Mouse (Mus musculus) stomach, embryonic 16.5 days (tissue): ENCODE measurements around the gene Rtn4rl2. TPM values are rescaled to one million over a fixed set of nuclear protein-coding genes. Genes with fewer than 3 reads are reported as not detected.

Experiments
- ATAC-seq: fragments of 200-750 bp; cut with Nextera tagmentation; 2 replicates; pipeline ENCODE4 v1.8.0; 2017; ENCODE audit warnings: moderate number of reproducible peaks, moderate TSS enrichment; ENCODE audit not compliant: insufficient read depth, low FRiP score
- H3K27ac ChIP-seq: fragments of 300-500 bp; sonication (generic); 2 replicates; pipeline ENCODE4 v1.5.1; 2014; ENCODE audit warnings: low read length
- H3K27me3 ChIP-seq: fragments of 300-500 bp; sonication (generic); 2 replicates; pipeline ENCODE4 v1.6.1; 2014; ENCODE audit warnings: low read length, control low read depth, mixed read lengths; ENCODE audit not compliant: control insufficient read depth, insufficient read depth
- H3K36me3 ChIP-seq: fragments of 300-500 bp; sonication (generic); 2 replicates; pipeline ENCODE4 v1.6.1; 2014; ENCODE audit warnings: low read length; ENCODE audit not compliant: control insufficient read depth, insufficient read depth
- H3K4me1 ChIP-seq: fragments of 300-500 bp; sonication (generic); 2 replicates; pipeline ENCODE4 v1.6.1; 2014; ENCODE audit warnings: low read length, control low read depth, mixed read lengths; ENCODE audit not compliant: control insufficient read depth, insufficient read depth
- H3K4me2 ChIP-seq: fragments of 300-500 bp; sonication (generic); 2 replicates; pipeline ENCODE4 v1.6.1; 2014; ENCODE audit warnings: low read depth, low read length, mixed read lengths
- H3K4me3 ChIP-seq: fragments of 300-500 bp; sonication (generic); replicated peaks from 2 replicates; pipeline ENCODE4 v1.5.1; 2014; ENCODE audit warnings: mild to moderate bottlenecking, low read length
- H3K9ac ChIP-seq: fragments of 300-500 bp; sonication (generic); 2 replicates; pipeline ENCODE4 v1.6.1; 2014; ENCODE audit warnings: low read length
- H3K9me3 ChIP-seq: fragments of 300-500 bp; sonication (generic); replicated peaks from 2 replicates; pipeline ENCODE4 v1.6.1; 2016; ENCODE audit warnings: low read length, control low read depth; ENCODE audit not compliant: control insufficient read depth
- WGBS: fragments of 180-500 bp; shearing (Covaris S2); extraction: QIAGEN DNeasy Blood & Tissue Kit; methylation state at CpG from one replicate; pipeline ENCODE4 v1.1.7; 2014; 5-methylcytosine and 5-hydroxymethylcytosine counted together
- polyA plus RNA-seq: library from polyadenylated mRNA; unstranded; fragments of >200 nt; fragmentation: Nextera tagmentation; extraction: Ambion mirVana; gene quantifications from 2 replicates; pipeline ENCODE4 v1.2.1, GENCODE M21; 2015

The Rtn4rl2 gene
- polyA plus RNA-seq, 1 experiment from 2014 or later: 0.37 TPM

GRCm38 (mm10) chr2:84887411-84888271 is 1.1 kb upstream of the Rtn4rl2 start:
- Histone ChIP-seq H3K4me2 (peak overlapping the region; percentile 78), H3K9ac (peak overlapping the region; percentile 47; the same call in 1 of the 2 replicates), H3K36me3 (no peaks in the 10 kb centered on the region), H3K4me3 (peak overlapping the region; percentile 58), H3K4me1 (peaks cover 34% of the 10 kb centered on the region), H3K27ac (no peak overlapping the region), H3K27me3 (peaks cover 63% of the 10 kb centered on the region), H3K9me3 (no peaks in the 10 kb centered on the region)
- WGBS: under 1% methylated on average over 58 of the region's 58 CpGs
- ATAC-seq: no peak

- Histone ChIP-seq H3K4me1 (peaks cover 37% of the 10 kb centered on the region), H3K4me3 (peak overlapping the region; percentile 58), H3K27ac (no peak overlapping the region), H3K9me3 (no peaks in the 10 kb centered on the region), H3K36me3 (no peaks in the 10 kb centered on the region), H3K27me3 (peaks cover 70% of the 10 kb centered on the region), H3K9ac (peak overlapping the region; percentile 64), H3K4me2 (peak overlapping the region; percentile 78)
- ATAC-seq: no peak
- WGBS: under 1% methylated on average over 36 of the region's 39 CpGs
Observed at GRCm38 (mm10) chr2:84886821-84887281, 341 bp upstream of the Rtn4rl2 start.

- Histone ChIP-seq H3K9ac (no peak overlapping the region), H3K4me3 (no peak overlapping the region), H3K27me3 (peaks cover 70% of the 10 kb centered on the region), H3K9me3 (no peaks in the 10 kb centered on the region), H3K4me2 (no peak overlapping the region), H3K36me3 (no peaks in the 10 kb centered on the region), H3K4me1 (peaks cover 37% of the 10 kb centered on the region), H3K27ac (no peak overlapping the region)
- whole genome bisulfite sequencing: 17% methylated on average over 22 of the region's 23 CpGs
- ATAC-seq: no peak
Observed at GRCm38 (mm10) chr2:84885084-84886055, 1.1 kb downstream of the Rtn4rl2 start.

- WGBS: 49% methylated on average over 4 of the region's 4 CpGs
- no peak overlapping the region for H3K4me3 ChIP-seq
- H3K27me3 ChIP-seq: peaks cover 70% of the 10 kb centered on the region
- no peak overlapping the region for H3K27ac ChIP-seq
- no peak overlapping the region for H3K9ac ChIP-seq
- H3K4me2 ChIP-seq: no peak overlapping the region
- no peaks in the 10 kb centered on the region for H3K9me3 ChIP-seq
- ATAC-seq: no peak
- H3K4me1 ChIP-seq: peaks cover 36% of the 10 kb centered on the region
- no peaks in the 10 kb centered on the region for H3K36me3 ChIP-seq
Observed at GRCm38 (mm10) chr2:84884611-84885010, 1.9 kb downstream of the Rtn4rl2 start.

- H3K27me3 ChIP-seq: peaks cover 64% of the 10 kb centered on the region
- WGBS: 79% methylated on average over 4 of the region's 4 CpGs
- peaks cover 30% of the 10 kb centered on the region for H3K4me1 ChIP-seq
- no peak overlapping the region for H3K27ac ChIP-seq
- no peak overlapping the region for H3K9ac ChIP-seq
- no peak overlapping the region for H3K4me2 ChIP-seq
- no peak for ATAC-seq
- no peak overlapping the region for H3K4me3 ChIP-seq
- H3K9me3 ChIP-seq: no peaks in the 10 kb centered on the region
- H3K36me3 ChIP-seq: no peaks in the 10 kb centered on the region
Observed at GRCm38 (mm10) chr2:84883942-84884341, 2.6 kb downstream of the Rtn4rl2 start.

- 13% methylated on average over 11 of the region's 11 CpGs for WGBS
- Histone ChIP-seq H3K4me2 (no peak overlapping the region), H3K27me3 (peaks cover 61% of the 10 kb centered on the region), H3K4me1 (peaks cover 27% of the 10 kb centered on the region), H3K27ac (no peak overlapping the region), H3K9me3 (no peaks in the 10 kb centered on the region), H3K4me3 (no peak overlapping the region), H3K36me3 (no peaks in the 10 kb centered on the region), H3K9ac (no peak overlapping the region)
- ATAC-seq: no peak
Observed at GRCm38 (mm10) chr2:84883530-84883929, 3.0 kb downstream of the Rtn4rl2 start.

- Histone ChIP-seq H3K4me3 (0 out of 2 replicates have a peak overlapping the region, but pooled peaks have one; percentile 23), H3K27me3 (peaks cover 60% of the 10 kb centered on the region), H3K9ac (no peak overlapping the region), H3K4me1 (peaks cover 26% of the 10 kb centered on the region), H3K4me2 (peak overlapping the region; percentile 47), H3K9me3 (no peaks in the 10 kb centered on the region), H3K27ac (no peak overlapping the region), H3K36me3 (no peaks in the 10 kb centered on the region)
- 12% methylated on average over 6 of the region's 6 CpGs for WGBS
- no peak for ATAC-seq
Observed at GRCm38 (mm10) chr2:84883084-84883483, 3.4 kb downstream of the Rtn4rl2 start.

- Histone ChIP-seq H3K4me1 (peaks cover 22% of the 10 kb centered on the region), H3K27ac (no peak overlapping the region), H3K36me3 (no peaks in the 10 kb centered on the region), H3K4me2 (peak overlapping the region; percentile 47), H3K9ac (no peak overlapping the region), H3K27me3 (peaks cover 55% of the 10 kb centered on the region), H3K9me3 (no peaks in the 10 kb centered on the region), H3K4me3 (peak overlapping the region; percentile 23; the same call in 1 of the 2 replicates)
- WGBS: 4% methylated on average over 23 of the region's 23 CpGs
- no peak for ATAC-seq
Observed at GRCm38 (mm10) chr2:84882606-84883005, 3.9 kb downstream of the Rtn4rl2 start.
